Mouse (Mus musculus) kidney, adult 2 months (tissue): ENCODE data around the gene Cyth2. TPM values are rescaled to one million over a fixed set of nuclear protein-coding genes. Genes with fewer than 3 reads are reported as not detected.

Source experiments
- DNase-seq: peaks from one replicate; pipeline ENCODE4 v3.0.0; 2021
- H3K27ac ChIP-seq: fragments of 200-500 bp; 2 replicates; pipeline ENCODE4 v1.5.1; 2012; ENCODE audit warnings: low read depth, low read length, control low read depth, inconsistent platforms; ENCODE audit not compliant: insufficient read depth
- H3K27me3 ChIP-seq: fragments of 200-500 bp; replicated peaks from 2 replicates; pipeline ENCODE4 v1.6.1; 2012; ENCODE audit warnings: mild to moderate bottlenecking, moderate library complexity, low read length, inconsistent platforms; ENCODE audit not compliant: control insufficient read depth, insufficient read depth
- H3K36me3 ChIP-seq: fragments of 200-500 bp; 2 replicates; pipeline ENCODE4 v1.6.1; 2012; ENCODE audit warnings: mild to moderate bottlenecking, moderate library complexity, low read length, inconsistent platforms; ENCODE audit not compliant: control insufficient read depth, insufficient read depth
- H3K4me1 ChIP-seq: fragments of 200-500 bp; 2 replicates; pipeline ENCODE4 v1.6.1; 2011; ENCODE audit warnings: low read length; ENCODE audit not compliant: control insufficient read depth, insufficient read depth
- H3K4me3 ChIP-seq: fragments of 200-500 bp; 2 replicates; pipeline ENCODE4 v1.5.1; 2011; ENCODE audit warnings: mild to moderate bottlenecking, low read depth, low read length, control low read depth; ENCODE audit not compliant: insufficient read depth
- CTCF ChIP-seq: fragments of 200-500 bp; conservative IDR thresholded peaks from 2 replicates; pipeline ENCODE4 v1.5.1; 2011; ENCODE audit warnings: low read depth, mild to moderate bottlenecking, control low read depth, low read length, moderate library complexity, mixed read lengths; ENCODE audit not compliant: insufficient read depth, insufficient read length
- POLR2A ChIP-seq: fragments of 200-500 bp; IDR thresholded peaks from one replicate; pipeline ENCODE4 v1.6.1; 2011; ENCODE audit warnings: low read depth, low read length, control low read depth
- WGBS: fragments of 180-500 bp; shearing (Covaris S2); methylation state at CpG from one replicate; pipeline ENCODE4 v1.1.7; 2018; 5-methylcytosine and 5-hydroxymethylcytosine counted together
- polyA plus RNA-seq: library from polyadenylated mRNA; depleted of rRNA; stranded (reverse); fragments of >200 nt; gene quantifications from 2 replicates; pipeline ENCODE4 v1.2.3, GENCODE M21; 2012

Gene Cyth2
- polyA plus RNA-seq, 1 experiment: 44.7 TPM

- no peak overlapping the region for H3K4me3 ChIP-seq
- no peaks in the 10 kb centered on the region for H3K27me3 ChIP-seq
- H3K36me3 ChIP-seq: no peaks in the 10 kb centered on the region
- H3K4me1 ChIP-seq: no peaks in the 10 kb centered on the region
- H3K27ac ChIP-seq: no peak overlapping the region
- no peak for DNase-seq
- 92% methylated on average over 44 of the region's 44 CpGs for WGBS
- TF ChIP-seq CTCF: no peak
- no peak for TF ChIP-seq POLR2A
Observed at GRCm38 (mm10) chr7:45793969-45794585, 20.3 kb downstream of the Cyth2 start.

- no peaks in the 10 kb centered on the region for H3K27me3 ChIP-seq
- no peak for TF ChIP-seq POLR2A
- H3K4me3 ChIP-seq: no peak overlapping the region
- 91% methylated on average over 24 of the region's 24 CpGs for WGBS
- no peak for DNase-seq
- no peaks in the 10 kb centered on the region for H3K36me3 ChIP-seq
- H3K27ac ChIP-seq: no peak overlapping the region
- H3K4me1 ChIP-seq: no peaks in the 10 kb centered on the region
Observed at GRCm38 (mm10) chr7:45793240-45793639, 21.1 kb downstream of the Cyth2 start.

- no peak for TF ChIP-seq CTCF
- TF ChIP-seq POLR2A: no peak
- Histone ChIP-seq H3K27me3 (no peaks in the 10 kb centered on the region), H3K4me1 (no peaks in the 10 kb centered on the region), H3K27ac (no peak overlapping the region), H3K36me3 (no peaks in the 10 kb centered on the region), H3K4me3 (no peak overlapping the region)
- 82% methylated on average over 17 of the region's 17 CpGs for WGBS
- no peak for DNase-seq
Observed at GRCm38 (mm10) chr7:45791756-45792490, 22.5 kb downstream of the Cyth2 start.

- no peak for TF ChIP-seq POLR2A
- no peak for TF ChIP-seq CTCF
- H3K4me1 ChIP-seq: no peaks in the 10 kb centered on the region
- 47% methylated on average over 6 of the region's 6 CpGs for WGBS
- H3K4me3 ChIP-seq: no peak overlapping the region
- H3K36me3 ChIP-seq: no peaks in the 10 kb centered on the region
- peak; percentile 60 for DNase-seq
- H3K27ac ChIP-seq: no peak overlapping the region
- no peaks in the 10 kb centered on the region for H3K27me3 ChIP-seq
Observed at GRCm38 (mm10) chr7:45790721-45791120, 23.7 kb downstream of the Cyth2 start.

GRCm38 (mm10) chr7:45787642-45788041 is 26.7 kb downstream of the Cyth2 start:
- H3K27me3 ChIP-seq: no peaks in the 10 kb centered on the region
- H3K4me1 ChIP-seq: no peaks in the 10 kb centered on the region; the same call in 1 of the 2 replicates
- H3K27ac ChIP-seq: no peak overlapping the region
- TF ChIP-seq CTCF (no peak), POLR2A (no peak)
- DNase-seq: no peak
- H3K4me3 ChIP-seq: no peak overlapping the region
- WGBS: 88% methylated on average over 22 of the region's 22 CpGs
- H3K36me3 ChIP-seq: no peaks in the 10 kb centered on the region

- no peak overlapping the region for H3K27ac ChIP-seq
- no peaks in the 10 kb centered on the region for H3K27me3 ChIP-seq
- WGBS: 21% methylated on average over 17 of the region's 17 CpGs
- TF ChIP-seq CTCF: no peak
- TF ChIP-seq POLR2A: no peak
- H3K4me3 ChIP-seq: peak overlapping the region; percentile 13; the same call in 1 of the 2 replicates
- peak; percentile 25 for DNase-seq
- no peaks in the 10 kb centered on the region for H3K36me3 ChIP-seq
- H3K4me1 ChIP-seq: no peaks in the 10 kb centered on the region; the same call in 1 of the 2 replicates
Observed at GRCm38 (mm10) chr7:45786661-45787413, 27.5 kb downstream of the Cyth2 start.

GRCm38 (mm10) chr7:45786136-45786578 is 28.2 kb downstream of the Cyth2 start:
- 5% methylated on average over 14 of the region's 14 CpGs for WGBS
- no peaks in the 10 kb centered on the region for H3K27me3 ChIP-seq
- H3K36me3 ChIP-seq: no peaks in the 10 kb centered on the region
- no peak for DNase-seq
- H3K4me1 ChIP-seq: no peaks in the 10 kb centered on the region; the same call in 1 of the 2 replicates
- H3K4me3 ChIP-seq: peak overlapping the region; percentile 60
- TF ChIP-seq CTCF (no peak), POLR2A (no peak)
- no peak overlapping the region for H3K27ac ChIP-seq
